In the genomic region with DNA sequence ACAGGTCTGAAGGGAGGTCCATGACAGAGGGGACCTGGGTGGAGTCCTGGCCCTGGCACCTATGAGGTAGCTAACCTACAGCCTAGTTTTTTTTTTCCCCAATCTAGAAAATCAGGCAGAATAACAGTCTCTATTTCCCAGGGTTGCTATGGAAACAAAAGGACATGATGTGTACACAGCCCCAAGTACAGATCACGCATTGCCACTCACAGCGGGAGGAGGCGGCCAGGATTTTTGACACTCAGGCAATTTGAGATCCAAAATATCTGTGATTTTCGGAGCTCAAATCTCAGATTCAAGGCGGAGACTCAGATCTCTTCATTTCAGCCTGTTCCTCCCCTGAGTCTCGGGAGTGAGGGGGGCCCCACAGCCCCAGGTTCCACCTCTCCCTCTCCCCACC, we compare ENCODE assay signal across 27 mouse cellular contexts.
DNase-seq lines count a peak whose midpoint lies in the region; ATAC-seq and TF ChIP-seq lines count a peak whose summit lies in the region.
"Had no signal": no experiment of that assay in that cellular context is flagged by ENCODE, and none has a peak within 500 bp of the region (broad histone marks: within the 10 kb centered on the region; RNA-seq: fewer than 3 reads in every experiment).

No protein-coding gene starts in this region.

- H3K9ac ChIP-seq in forebrain, embryonic 13.5 days: 0 out of 2 replicates have a peak overlapping the region, but pooled peaks have one; percentile 9
- no peak overlapping the region for H3K9ac ChIP-seq in forebrain, embryonic 11.5 days (ENCODE audit: low read length)
- no peak overlapping the region for H3K9ac ChIP-seq in hindbrain, postnatal 0 days (replicated peaks; ENCODE audit: low read length)
- no peak overlapping the region for H3K9ac ChIP-seq in hindbrain, embryonic 13.5 days
- no peak overlapping the region for H3K9ac ChIP-seq in lung, embryonic 16.5 days (ENCODE audit: low read length)
- H3K9ac ChIP-seq: embryonic facial prominence, embryonic 13.5 days; heart, embryonic 15.5 days; liver, embryonic 14.5 days; neural tube, embryonic 15.5 days had no signal

- no peaks in the 10 kb centered on the region for H3K9me3 ChIP-seq in forebrain, embryonic 13.5 days (replicated peaks)
- H3K9me3 ChIP-seq in forebrain, embryonic 11.5 days (ENCODE audit: control insufficient read depth, low read length): no peaks in the 10 kb centered on the region
- no peaks in the 10 kb centered on the region for H3K9me3 ChIP-seq in hindbrain, postnatal 0 days (ENCODE audit: low read length)
- H3K9me3 ChIP-seq in hindbrain, embryonic 13.5 days: no peaks in the 10 kb centered on the region
- no peaks in the 10 kb centered on the region for H3K9me3 ChIP-seq in lung, embryonic 16.5 days (ENCODE audit: control insufficient read depth, low read length)
- H3K9me3 ChIP-seq: embryonic facial prominence, embryonic 13.5 days; G1E; heart, embryonic 10.5 days; heart, embryonic 15.5 days; neural tube, embryonic 15.5 days had no signal

- no peak for ATAC-seq in forebrain, embryonic 13.5 days
- no peak for ATAC-seq in forebrain, embryonic 11.5 days (replicated peaks; ENCODE audit: low FRiP score)
- ATAC-seq in hindbrain, postnatal 0 days: peak; percentile 30; the same call in 1 of the 2 replicates
- no peak for ATAC-seq in hindbrain, embryonic 13.5 days (ENCODE audit: low FRiP score)
- ATAC-seq in lung, embryonic 16.5 days (ENCODE audit: low read depth): 0 out of 2 replicates have a peak, but pooled peaks have one; percentile 27
- ATAC-seq: inflammation-experienced regulatory T-cells, adult 6 months had no signal

- no peak overlapping the region for H3K4me3 ChIP-seq in forebrain, embryonic 13.5 days
- no peak overlapping the region for H3K4me3 ChIP-seq in forebrain, embryonic 11.5 days (ENCODE audit: low read depth, low read length)
- no peak overlapping the region for H3K4me3 ChIP-seq in hindbrain, postnatal 0 days (ENCODE audit: low read length)
- H3K4me3 ChIP-seq in hindbrain, embryonic 13.5 days: no peak overlapping the region
- H3K4me3 ChIP-seq in lung, embryonic 16.5 days (ENCODE audit: low read length): no peak overlapping the region
- H3K4me3 ChIP-seq: embryonic facial prominence, embryonic 13.5 days; heart, embryonic 10.5 days; heart, embryonic 15.5 days; neural tube, embryonic 15.5 days had no signal

- H3K27ac ChIP-seq in forebrain, embryonic 13.5 days: no peak overlapping the region
- no peak overlapping the region for H3K27ac ChIP-seq in forebrain, embryonic 11.5 days (ENCODE audit: low read depth, low read length)
- H3K27ac ChIP-seq in hindbrain, postnatal 0 days: no peak overlapping the region
- H3K27ac ChIP-seq in hindbrain, embryonic 13.5 days: no peak overlapping the region
- H3K27ac ChIP-seq in lung, embryonic 16.5 days (ENCODE audit: low read length): no peak overlapping the region
- H3K27ac ChIP-seq: embryonic facial prominence, embryonic 13.5 days; heart, embryonic 15.5 days; liver, embryonic 14.5 days; neural tube, embryonic 15.5 days had no signal

- H3K27me3 ChIP-seq in forebrain, embryonic 13.5 days: no peaks in the 10 kb centered on the region
- H3K27me3 ChIP-seq in forebrain, embryonic 11.5 days (ENCODE audit: control insufficient read depth, insufficient read depth, low read length): no peaks in the 10 kb centered on the region
- no peaks in the 10 kb centered on the region for H3K27me3 ChIP-seq in hindbrain, postnatal 0 days (ENCODE audit: insufficient read depth, low read length)
- peaks cover 43% of the 10 kb centered on the region for H3K27me3 ChIP-seq in hindbrain, embryonic 13.5 days
- no peaks in the 10 kb centered on the region; the same call in 1 of the 2 replicates for H3K27me3 ChIP-seq in lung, embryonic 16.5 days (ENCODE audit: control insufficient read depth, insufficient read depth, low read depth, low read length)

- H3K36me3 ChIP-seq in forebrain, embryonic 13.5 days (ENCODE audit: poor library complexity, severe bottlenecking): no peaks in the 10 kb centered on the region
- no peaks in the 10 kb centered on the region for H3K36me3 ChIP-seq in forebrain, embryonic 11.5 days (ENCODE audit: control insufficient read depth, insufficient read depth, low read length)
- no peaks in the 10 kb centered on the region for H3K36me3 ChIP-seq in hindbrain, postnatal 0 days (ENCODE audit: insufficient read depth, low read length)
- H3K36me3 ChIP-seq in hindbrain, embryonic 13.5 days: no peaks in the 10 kb centered on the region
- H3K36me3 ChIP-seq in lung, embryonic 16.5 days (ENCODE audit: control insufficient read depth, insufficient read depth, low read length): no peaks in the 10 kb centered on the region
- H3K36me3 ChIP-seq: embryonic facial prominence, embryonic 13.5 days; G1E; heart, embryonic 10.5 days; heart, embryonic 15.5 days; neural tube, embryonic 15.5 days had no signal

- no peak for TF ChIP-seq CTCF in hindbrain, postnatal 0 days (IDR thresholded peaks at IDR 0.05; ENCODE audit: low read depth)

- WGBS in forebrain, embryonic 13.5 days: 62% methylated on average over 6 of the region's 6 CpGs
- WGBS in forebrain, embryonic 11.5 days: 75% methylated on average over 6 of the region's 6 CpGs
- WGBS in hindbrain, postnatal 0 days: 55% methylated on average over 6 of the region's 6 CpGs
- WGBS in hindbrain, embryonic 13.5 days: 73% methylated on average over 6 of the region's 6 CpGs
- WGBS in lung, embryonic 16.5 days: 29% methylated on average over 6 of the region's 6 CpGs

- H3K4me2 ChIP-seq in forebrain, embryonic 13.5 days: no peak overlapping the region
- H3K4me2 ChIP-seq in forebrain, embryonic 11.5 days (ENCODE audit: low read depth, low read length, severe bottlenecking): no peak overlapping the region
- H3K4me2 ChIP-seq in hindbrain, postnatal 0 days (ENCODE audit: low read depth, low read length): no peak overlapping the region
- H3K4me2 ChIP-seq in hindbrain, embryonic 13.5 days: no peak overlapping the region
- H3K4me2 ChIP-seq in lung, embryonic 16.5 days (ENCODE audit: low read depth, low read length): no peak overlapping the region
- H3K4me2 ChIP-seq: embryonic facial prominence, embryonic 13.5 days; heart, embryonic 15.5 days; neural tube, embryonic 15.5 days had no signal

- H3K4me1 ChIP-seq in forebrain, embryonic 13.5 days: peaks cover 44% of the 10 kb centered on the region
- H3K4me1 ChIP-seq in forebrain, embryonic 11.5 days (replicated peaks; ENCODE audit: control insufficient read depth, insufficient read depth, low read length): peaks cover 7% of the 10 kb centered on the region
- H3K4me1 ChIP-seq in hindbrain, postnatal 0 days (ENCODE audit: insufficient read depth, low read length): no peaks in the 10 kb centered on the region
- H3K4me1 ChIP-seq in hindbrain, embryonic 13.5 days (replicated peaks): peaks cover 31% of the 10 kb centered on the region
- H3K4me1 ChIP-seq in lung, embryonic 16.5 days (replicated peaks; ENCODE audit: control insufficient read depth, insufficient read depth, low read length): peaks cover 3% of the 10 kb centered on the region; the same call in 1 of the 2 replicates

- no peak for DNase-seq in forebrain, embryonic 11.5 days (ENCODE audit: low spot score)
- DNase-seq in hindbrain, postnatal 0 days (ENCODE audit: low spot score): peak; percentile 37
- DNase-seq in lung, postnatal 25 days (ENCODE audit: low spot score): no peak
- peak; percentile 59 to 61 for DNase-seq in right cerebral cortex, postnatal 10 days (ENCODE audit: low spot score in 2 of 2)
- no peak for DNase-seq in right cerebral cortex, postnatal 14 days
- DNase-seq: adrenal gland, postnatal 10 days; cerebellum, adult 18-20 months; cerebellum, postnatal 10 days; gastrocnemius, postnatal 25 days; heart, adult 11 months; kidney, adult 11 months; kidney, postnatal 14 days; liver; lung, postnatal 10 days; right cerebral cortex, postnatal 4 days; thymus, adult 2 months; thymus, postnatal 36 days had no signal

Comparison
In these comparisons a context has a peak if more than half of its experiments do, and no peak if none do; other contexts are left out.
1. ATAC-seq: peak in hindbrain, postnatal 0 days (single experiment) and lung, embryonic 16.5 days (single experiment); none in forebrain, embryonic 13.5 days (single experiment), forebrain, embryonic 11.5 days (single experiment) and hindbrain, embryonic 13.5 days (single experiment).
2. DNase-seq: peak in hindbrain, postnatal 0 days (single experiment) and right cerebral cortex, postnatal 10 days (2 of 2); none in forebrain, embryonic 11.5 days (single experiment), lung, postnatal 25 days (single experiment) and right cerebral cortex, postnatal 14 days (single experiment).